Mouse (Mus musculus): ENCODE measurements at regions not wholly inside any gene's neighbourhood (a gene's known extent, or its start where the extent isn't known, plus 50 kb on each side); places are given as distances from the start of the nearest gene placed in this dataset.

- H3K4me2 ChIP-seq (replicated peaks; ENCODE audit: low read depth, low read length) = no peak overlapping the region
- no peaks in the 10 kb centered on the region for H3K4me1 ChIP-seq (ENCODE audit: insufficient read depth, low read length)
- no peak overlapping the region for H3K9ac ChIP-seq (replicated peaks; ENCODE audit: low read length)
- WGBS = 93% methylated on average over 2 of the region's 2 CpGs
- H3K9me3 ChIP-seq (ENCODE audit: low read length) = no peaks in the 10 kb centered on the region
- no peak for ATAC-seq (ENCODE audit: low FRiP score, low TSS enrichment)
- H3K27ac ChIP-seq (ENCODE audit: low read length) = no peak overlapping the region
- H3K4me3 ChIP-seq (ENCODE audit: low read length) = no peak overlapping the region
- no peaks in the 10 kb centered on the region for H3K36me3 ChIP-seq (ENCODE audit: insufficient read depth, low read length)
- H3K27me3 ChIP-seq (ENCODE audit: insufficient read depth, low read length) = no peaks in the 10 kb centered on the region
These were observed 675.5 kb downstream of the Slc22a22 start for GRCm38 (mm10) chr15:56801933-56802332.

GRCm38 (mm10) chr15:56775431-56775830, 702.0 kb downstream of the Slc22a22 start:
- Histone ChIP-seq H3K4me2 (replicated peaks; ENCODE audit: low read depth, low read length) (no peak overlapping the region), H3K9ac (replicated peaks; ENCODE audit: low read length) (no peak overlapping the region), H3K27ac (ENCODE audit: low read length) (no peak overlapping the region), H3K27me3 (ENCODE audit: insufficient read depth, low read length) (no peaks in the 10 kb centered on the region), H3K4me1 (ENCODE audit: insufficient read depth, low read length) (no peaks in the 10 kb centered on the region), H3K4me3 (ENCODE audit: low read length) (no peak overlapping the region), H3K36me3 (ENCODE audit: insufficient read depth, low read length) (no peaks in the 10 kb centered on the region), H3K9me3 (ENCODE audit: low read length) (no peaks in the 10 kb centered on the region)
- WGBS = 74% methylated on average over 5 of the region's 5 CpGs
- no peak for ATAC-seq (ENCODE audit: low FRiP score, low TSS enrichment)

GRCm38 (mm10) chr15:56774648-56775393, 702.6 kb downstream of the Slc22a22 start:
- ATAC-seq (ENCODE audit: low FRiP score, low TSS enrichment) = no peak
- H3K4me3 ChIP-seq (ENCODE audit: low read length) = no peak overlapping the region
- H3K4me1 ChIP-seq (ENCODE audit: insufficient read depth, low read length) = no peaks in the 10 kb centered on the region
- no peaks in the 10 kb centered on the region for H3K9me3 ChIP-seq (ENCODE audit: low read length)
- no peak overlapping the region for H3K4me2 ChIP-seq (replicated peaks; ENCODE audit: low read depth, low read length)
- H3K27ac ChIP-seq (ENCODE audit: low read length) = no peak overlapping the region
- no peaks in the 10 kb centered on the region for H3K36me3 ChIP-seq (ENCODE audit: insufficient read depth, low read length)
- no peaks in the 10 kb centered on the region for H3K27me3 ChIP-seq (ENCODE audit: insufficient read depth, low read length)
- H3K9ac ChIP-seq (replicated peaks; ENCODE audit: low read length) = no peak overlapping the region
- 27% methylated on average over 9 of the region's 9 CpGs for WGBS

DNA sequence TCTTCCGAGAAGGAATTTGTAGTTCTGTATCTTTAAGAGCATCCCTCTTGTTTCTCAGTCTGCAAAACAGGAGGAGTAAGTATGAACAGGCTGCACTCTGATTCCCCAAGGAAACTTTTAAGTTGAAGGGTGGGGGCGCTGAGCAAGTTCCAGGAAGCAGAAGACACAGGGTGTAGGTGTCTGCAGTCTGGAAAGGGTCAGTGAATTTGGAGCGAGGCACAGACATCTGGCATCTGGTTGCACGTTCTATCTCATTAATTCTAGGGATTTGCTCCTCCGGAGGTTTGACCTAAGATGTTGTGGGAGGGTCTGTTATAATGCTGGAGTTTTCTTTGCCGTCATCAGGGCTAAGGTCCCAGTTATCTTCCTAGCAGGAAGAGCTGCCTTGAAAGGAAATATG, 711.1 kb downstream of the Slc22a22 start:
- H3K4me1 ChIP-seq (ENCODE audit: insufficient read depth, low read length) = peaks cover 7% of the 10 kb centered on the region; the same call in 1 of the 2 replicates
- no peaks in the 10 kb centered on the region for H3K9me3 ChIP-seq (ENCODE audit: low read length)
- H3K36me3 ChIP-seq (ENCODE audit: insufficient read depth, low read length) = no peaks in the 10 kb centered on the region
- no peak overlapping the region for H3K4me3 ChIP-seq (ENCODE audit: low read length)
- WGBS = 19% methylated on average over 6 of the region's 6 CpGs
- 0 out of 2 replicates have a peak overlapping the region, but pooled peaks have one; percentile 15 for H3K4me2 ChIP-seq (replicated peaks; ENCODE audit: low read depth, low read length)
- H3K27ac ChIP-seq (ENCODE audit: low read length) = no peak overlapping the region
- no peak overlapping the region for H3K9ac ChIP-seq (replicated peaks; ENCODE audit: low read length)
- peak; percentile 90 for ATAC-seq (ENCODE audit: low FRiP score, low TSS enrichment)
- no peaks in the 10 kb centered on the region for H3K27me3 ChIP-seq (ENCODE audit: insufficient read depth, low read length)

GRCm38 (mm10) chr15:56764957-56765482, 712.4 kb downstream of the Slc22a22 start:
- H3K9ac ChIP-seq (replicated peaks; ENCODE audit: low read length) = no peak overlapping the region
- H3K4me3 ChIP-seq (ENCODE audit: low read length) = no peak overlapping the region
- H3K4me2 ChIP-seq (replicated peaks; ENCODE audit: low read depth, low read length) = 0 out of 2 replicates have a peak overlapping the region, but pooled peaks have one; percentile 10
- no peak overlapping the region for H3K27ac ChIP-seq (ENCODE audit: low read length)
- H3K9me3 ChIP-seq (ENCODE audit: low read length) = no peaks in the 10 kb centered on the region
- H3K36me3 ChIP-seq (ENCODE audit: insufficient read depth, low read length) = no peaks in the 10 kb centered on the region
- H3K4me1 ChIP-seq (ENCODE audit: insufficient read depth, low read length) = peaks cover 7% of the 10 kb centered on the region; the same call in 1 of the 2 replicates
- 11% methylated on average over 9 of the region's 9 CpGs for WGBS
- ATAC-seq (ENCODE audit: low FRiP score, low TSS enrichment) = peak; percentile 56; the same call in 1 of the 2 replicates
- H3K27me3 ChIP-seq (ENCODE audit: insufficient read depth, low read length) = no peaks in the 10 kb centered on the region

- 37% methylated on average over 5 of the region's 5 CpGs for WGBS
- Histone ChIP-seq H3K4me3 (ENCODE audit: low read length) (no peak overlapping the region), H3K27ac (ENCODE audit: low read length) (no peak overlapping the region), H3K9me3 (ENCODE audit: low read length) (no peaks in the 10 kb centered on the region), H3K27me3 (ENCODE audit: insufficient read depth, low read length) (no peaks in the 10 kb centered on the region), H3K36me3 (ENCODE audit: insufficient read depth, low read length) (no peaks in the 10 kb centered on the region), H3K4me1 (ENCODE audit: insufficient read depth, low read length) (peaks cover 7% of the 10 kb centered on the region; the same call in 1 of the 2 replicates), H3K9ac (replicated peaks; ENCODE audit: low read length) (no peak overlapping the region), H3K4me2 (replicated peaks; ENCODE audit: low read depth, low read length) (no peak overlapping the region)
- ATAC-seq (ENCODE audit: low FRiP score, low TSS enrichment) = no peak
These were observed 713.4 kb downstream of the Slc22a22 start for GRCm38 (mm10) chr15:56764019-56764418.

- no peaks in the 10 kb centered on the region for H3K36me3 ChIP-seq (ENCODE audit: insufficient read depth, low read length)
- H3K27ac ChIP-seq (ENCODE audit: low read length) = no peak overlapping the region
- H3K4me2 ChIP-seq (replicated peaks; ENCODE audit: low read depth, low read length) = no peak overlapping the region
- no peaks in the 10 kb centered on the region for H3K4me1 ChIP-seq (ENCODE audit: insufficient read depth, low read length)
- no peaks in the 10 kb centered on the region for H3K27me3 ChIP-seq (ENCODE audit: insufficient read depth, low read length)
- no peak for ATAC-seq (ENCODE audit: low FRiP score, low TSS enrichment)
- no peak overlapping the region for H3K9ac ChIP-seq (replicated peaks; ENCODE audit: low read length)
- no peaks in the 10 kb centered on the region for H3K9me3 ChIP-seq (ENCODE audit: low read length)
- WGBS = 46% methylated on average over 1 of the region's 1 CpGs
- H3K4me3 ChIP-seq (ENCODE audit: low read length) = no peak overlapping the region
These were observed 730.7 kb downstream of the Slc22a22 start for GRCm38 (mm10) chr15:56746698-56747097.

DNA sequence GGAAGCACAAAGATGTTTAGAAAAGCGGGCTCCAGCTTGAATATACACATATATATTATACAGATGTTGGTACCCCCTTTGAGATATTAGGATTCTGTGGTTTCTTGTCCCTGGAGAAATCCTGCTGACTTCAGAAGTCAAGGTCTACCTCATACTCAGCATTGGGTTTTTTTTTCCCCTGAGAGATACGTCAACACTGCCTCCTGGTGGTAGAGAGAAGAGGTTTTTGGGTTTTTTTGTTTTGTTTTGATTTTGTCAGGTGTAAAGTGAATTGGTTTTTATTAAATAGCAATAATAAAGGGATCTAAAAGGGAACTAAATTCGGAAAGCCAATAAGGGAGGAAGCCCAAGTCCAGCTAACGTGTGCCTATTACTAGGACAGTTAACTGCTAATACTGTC, 732.5 kb downstream of the Slc22a22 start:
- Histone ChIP-seq H3K36me3 (ENCODE audit: insufficient read depth, low read length) (no peaks in the 10 kb centered on the region), H3K27ac (ENCODE audit: low read length) (no peak overlapping the region), H3K9me3 (ENCODE audit: low read length) (no peaks in the 10 kb centered on the region), H3K4me3 (ENCODE audit: low read length) (no peak overlapping the region), H3K27me3 (ENCODE audit: insufficient read depth, low read length) (no peaks in the 10 kb centered on the region), H3K9ac (replicated peaks; ENCODE audit: low read length) (no peak overlapping the region), H3K4me1 (ENCODE audit: insufficient read depth, low read length) (no peaks in the 10 kb centered on the region), H3K4me2 (replicated peaks; ENCODE audit: low read depth, low read length) (no peak overlapping the region)
- ATAC-seq (ENCODE audit: low FRiP score, low TSS enrichment) = no peak
- WGBS = 46% methylated on average over 4 of the region's 4 CpGs

All from kidney, embryonic 16.5 days (tissue).